Mouse (Mus musculus): ENCODE data around the gene Mzt1. TPM values are rescaled to one million over a fixed set of nuclear protein-coding genes. Genes with fewer than 3 reads are reported as not detected.

Gene Mzt1
- polyA plus RNA-seq, 2 experiments = 25.8 to 30.4 TPM

- ATAC-seq (ENCODE audit: insufficient read depth) (no peak), DNase-seq (ENCODE audit: low read depth in 3 of 3, low spot score in 3 of 3) (no peak)
- Histone ChIP-seq H3K9me3 (ENCODE audit: control insufficient read depth, low read length) (no peaks in the 10 kb centered on the region), H3K4me2 (ENCODE audit: low read depth) (no peak overlapping the region), H3K4me3 (ENCODE audit: insufficient read depth in 1 of 2, low read depth in 2 of 2, low read length in 2 of 2) (no peak overlapping the region), H3K4me1 (replicated peaks; ENCODE audit: control insufficient read depth in 2 of 2, insufficient read depth in 2 of 2, low read length in 1 of 2) (peaks cover 0 to 2% of the 10 kb centered on the region in 2 experiments; a peak in 2 of 4 replicates), H3K27me3 (ENCODE audit: control insufficient read depth, insufficient read depth, low read length) (no peaks in the 10 kb centered on the region), H3K9ac (replicated peaks) (no peak overlapping the region), H3K27ac (no peak overlapping the region), H3K36me3 (replicated peaks; ENCODE audit: control insufficient read depth, insufficient read depth, low read depth) (no peaks in the 10 kb centered on the region)
- 49% methylated on average over 7 of the region's 7 CpGs for WGBS (ENCODE audit: insufficient replicate concordance)
- TF ChIP-seq EP300 (IDR thresholded peaks at IDR 0.05; ENCODE audit: low read depth) (no peak), CTCF (IDR thresholded peaks at IDR 0.05; ENCODE audit: low read depth) (no peak)
These were observed 27.2 kb downstream of the Mzt1 start for GRCm38 (mm10) chr14:99018691-99019090.

DNA sequence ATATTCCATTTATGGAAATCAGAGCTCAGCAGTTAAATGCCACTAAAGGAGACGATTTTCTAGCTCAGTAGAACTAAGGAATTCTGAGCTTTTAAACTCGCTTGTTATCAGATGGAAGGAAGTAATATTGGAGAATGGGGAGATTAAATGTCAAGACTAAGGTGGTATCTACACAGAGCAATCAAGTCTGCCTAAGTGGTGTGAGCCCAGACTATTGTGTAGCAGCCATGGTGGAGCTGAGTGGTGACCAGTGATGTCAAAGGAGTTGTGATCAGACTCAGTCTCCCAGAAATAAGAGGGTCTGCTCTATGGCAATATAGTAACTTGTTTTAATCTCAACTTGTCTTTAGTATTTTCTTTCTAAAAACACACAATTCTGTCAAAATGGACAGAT, 35.0 kb downstream of the Mzt1 start:
- Histone ChIP-seq H3K9ac (replicated peaks) (no peak overlapping the region), H3K9me3 (ENCODE audit: control insufficient read depth, low read length) (no peaks in the 10 kb centered on the region), H3K4me3 (ENCODE audit: insufficient read depth in 1 of 2, low read depth in 2 of 2, low read length in 2 of 2) (no peak overlapping the region), H3K27me3 (ENCODE audit: control insufficient read depth, insufficient read depth, low read length) (no peaks in the 10 kb centered on the region), H3K27ac (no peak overlapping the region), H3K36me3 (replicated peaks; ENCODE audit: control insufficient read depth, insufficient read depth, low read depth) (no peaks in the 10 kb centered on the region), H3K4me2 (ENCODE audit: low read depth) (no peak overlapping the region), H3K4me1 (replicated peaks; ENCODE audit: control insufficient read depth in 2 of 2, insufficient read depth in 2 of 2, low read length in 1 of 2) (no peaks in the 10 kb centered on the region)
- no peak for ATAC-seq (ENCODE audit: insufficient read depth)
- DNase-seq (ENCODE audit: low read depth in 3 of 3, low spot score in 3 of 3) = no peak
- no peak for TF ChIP-seq EP300 (IDR thresholded peaks at IDR 0.05; ENCODE audit: low read depth)
- no peak for TF ChIP-seq CTCF (IDR thresholded peaks at IDR 0.05; ENCODE audit: low read depth)
- WGBS (ENCODE audit: insufficient replicate concordance) = 12% methylated on average over 2 of the region's 2 CpGs

DNA sequence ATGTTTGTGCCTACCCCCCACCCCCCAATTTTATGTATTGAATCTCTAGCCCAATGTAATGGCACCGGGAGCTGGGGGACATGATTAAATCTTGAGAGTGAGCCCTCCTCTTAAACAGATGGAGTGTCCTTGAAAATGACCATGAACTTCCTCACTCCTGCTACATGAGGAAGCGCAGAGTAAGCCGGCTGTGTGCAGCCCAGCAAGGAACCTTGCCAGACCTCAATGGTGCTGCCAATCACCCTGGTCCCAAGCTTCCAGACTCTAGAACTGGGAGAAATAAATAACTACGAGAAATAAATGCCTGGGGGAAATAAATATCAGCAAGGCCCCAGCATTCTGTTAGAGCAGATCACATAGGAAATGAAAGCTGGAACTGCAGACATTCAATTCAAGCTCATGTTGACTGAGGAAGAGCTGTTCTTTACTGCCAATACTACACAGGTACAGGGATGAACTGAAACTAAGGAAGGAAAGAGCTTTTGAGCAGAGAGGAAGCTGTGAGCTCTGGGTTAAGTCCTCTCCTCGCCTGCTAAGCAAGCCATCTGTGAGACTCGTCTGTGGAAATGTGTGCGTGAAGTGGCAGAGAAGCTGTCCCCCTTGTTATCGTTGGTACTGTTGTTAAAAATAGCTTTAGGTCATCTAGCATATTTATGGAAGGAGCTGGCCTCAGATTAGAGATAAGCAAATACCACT, 35.6 kb downstream of the Mzt1 start:
- no peaks in the 10 kb centered on the region for H3K4me1 ChIP-seq (replicated peaks; ENCODE audit: control insufficient read depth in 2 of 2, insufficient read depth in 2 of 2, low read length in 1 of 2)
- 27% methylated on average over 8 of the region's 8 CpGs for WGBS (ENCODE audit: insufficient replicate concordance)
- H3K9ac ChIP-seq (replicated peaks) = no peak overlapping the region
- ATAC-seq (ENCODE audit: insufficient read depth) (no peak), DNase-seq (ENCODE audit: low read depth in 3 of 3, low spot score in 3 of 3) (no peak)
- TF ChIP-seq EP300 (IDR thresholded peaks at IDR 0.05; ENCODE audit: low read depth) (no peak), CTCF (IDR thresholded peaks at IDR 0.05; ENCODE audit: low read depth) (no peak)
- no peak overlapping the region for H3K4me3 ChIP-seq (ENCODE audit: insufficient read depth in 1 of 2, low read depth in 2 of 2, low read length in 2 of 2)
- H3K27ac ChIP-seq = no peak overlapping the region
- no peak overlapping the region for H3K4me2 ChIP-seq (ENCODE audit: low read depth)
- H3K27me3 ChIP-seq (ENCODE audit: control insufficient read depth, insufficient read depth, low read length) = no peaks in the 10 kb centered on the region
- H3K36me3 ChIP-seq (replicated peaks; ENCODE audit: control insufficient read depth, insufficient read depth, low read depth) = no peaks in the 10 kb centered on the region
- H3K9me3 ChIP-seq (ENCODE audit: control insufficient read depth, low read length) = no peaks in the 10 kb centered on the region

DNA sequence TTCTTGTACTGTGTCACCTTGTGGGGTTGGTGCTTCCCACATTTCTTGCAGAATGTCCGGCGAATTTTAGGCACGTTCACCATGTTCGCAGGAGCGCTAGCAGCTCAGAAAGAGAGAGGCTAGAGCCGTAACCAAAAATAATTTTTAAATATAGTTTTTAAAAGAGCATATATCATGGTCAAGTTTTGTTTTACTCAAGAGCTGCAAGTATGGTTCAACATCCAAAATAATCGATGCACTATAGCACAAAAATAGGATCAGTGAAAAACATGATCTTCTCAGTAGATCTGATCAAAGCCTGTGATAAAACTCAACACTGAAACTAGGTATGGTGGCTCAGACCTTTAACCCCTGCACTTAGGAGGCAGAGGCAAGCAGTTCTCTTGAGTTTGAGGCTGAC, 51.7 kb downstream of the Mzt1 start, which contains the start of gene Rpl36a-ps1:
TSS of gene Rpl36a-ps1 (minus strand) at position 101 of the 400 bp plus-strand sequence.
- no peaks in the 10 kb centered on the region for H3K4me1 ChIP-seq (replicated peaks; ENCODE audit: control insufficient read depth in 2 of 2, insufficient read depth in 2 of 2, low read length in 1 of 2)
- no peak within 1 kb of the TSS for H3K4me2 ChIP-seq (ENCODE audit: low read depth)
- no peaks in the 10 kb centered on the region for H3K36me3 ChIP-seq (replicated peaks; ENCODE audit: control insufficient read depth, insufficient read depth, low read depth)
- H3K9me3 ChIP-seq (ENCODE audit: control insufficient read depth, low read length) = no peaks in the 10 kb centered on the region
- TF ChIP-seq EP300 (IDR thresholded peaks at IDR 0.05; ENCODE audit: low read depth) = no peak
- TF ChIP-seq CTCF (IDR thresholded peaks at IDR 0.05; ENCODE audit: low read depth) = no peak
- H3K27ac ChIP-seq = no peak within 1 kb of the TSS
- WGBS (ENCODE audit: insufficient replicate concordance) = 79% methylated on average over 7 of the region's 7 CpGs
- no peaks in the 10 kb centered on the region for H3K27me3 ChIP-seq (ENCODE audit: control insufficient read depth, insufficient read depth, low read length)
- H3K4me3 ChIP-seq (ENCODE audit: insufficient read depth in 1 of 2, low read depth in 2 of 2, low read length in 2 of 2) = no peak within 1 kb of the TSS
- no peak within 1 kb of the TSS for H3K9ac ChIP-seq (replicated peaks)
- no peak for DNase-seq (ENCODE audit: low read depth in 3 of 3, low spot score in 3 of 3)
- no peak for ATAC-seq (ENCODE audit: insufficient read depth)

GRCm38 (mm10) chr14:98992482-98992881, 53.5 kb downstream of the Mzt1 start:
- Histone ChIP-seq H3K4me3 (ENCODE audit: insufficient read depth in 1 of 2, low read depth in 2 of 2, low read length in 2 of 2) (no peak overlapping the region), H3K4me2 (ENCODE audit: low read depth) (no peak overlapping the region), H3K27ac (no peak overlapping the region), H3K4me1 (replicated peaks; ENCODE audit: control insufficient read depth in 2 of 2, insufficient read depth in 2 of 2, low read length in 1 of 2) (no peaks in the 10 kb centered on the region), H3K9ac (replicated peaks) (no peak overlapping the region), H3K27me3 (ENCODE audit: control insufficient read depth, insufficient read depth, low read length) (no peaks in the 10 kb centered on the region), H3K9me3 (ENCODE audit: control insufficient read depth, low read length) (no peaks in the 10 kb centered on the region), H3K36me3 (replicated peaks; ENCODE audit: control insufficient read depth, insufficient read depth, low read depth) (no peaks in the 10 kb centered on the region)
- ATAC-seq (ENCODE audit: insufficient read depth) (no peak), DNase-seq (ENCODE audit: low read depth in 3 of 3, low spot score in 3 of 3) (no peak)
- 67% methylated on average over 2 of the region's 2 CpGs for WGBS (ENCODE audit: insufficient replicate concordance)
- TF ChIP-seq EP300 (IDR thresholded peaks at IDR 0.05; ENCODE audit: low read depth) (no peak), CTCF (IDR thresholded peaks at IDR 0.05; ENCODE audit: low read depth) (no peak)

All from liver, embryonic 14.5 days (tissue).